Mouse (Mus musculus): ENCODE data around the gene Plxdc1. TPM values are rescaled to one million over a fixed set of nuclear protein-coding genes. Genes with fewer than 3 reads are reported as not detected.

Plxdc1 gene
- polyA plus RNA-seq, 1 experiment from 2014 or later = 0.24 TPM

- H3K27ac ChIP-seq = no peak overlapping the region
- H3K4me1 ChIP-seq (replicated peaks) = peaks cover 17% of the 10 kb centered on the region
- H3K4me3 ChIP-seq = no peak overlapping the region
- 87% methylated on average over 11 of the region's 11 CpGs for WGBS
- no peaks in the 10 kb centered on the region for H3K9me3 ChIP-seq
- H3K27me3 ChIP-seq (ENCODE audit: insufficient read depth, poor library complexity, severe bottlenecking) = peaks cover 34% of the 10 kb centered on the region
- H3K36me3 ChIP-seq = peaks cover 79% of the 10 kb centered on the region
- DNase-seq (ENCODE audit: low spot score) = no peak
Measured at GRCm38 (mm10) chr11:98008087-98008486, 21.8 kb upstream of the Plxdc1 start.

GRCm38 (mm10) chr11:98005686-98006085, 19.4 kb upstream of the Plxdc1 start:
- WGBS = 84% methylated on average over 10 of the region's 10 CpGs
- Histone ChIP-seq H3K4me1 (replicated peaks) (peaks cover 29% of the 10 kb centered on the region), H3K27me3 (ENCODE audit: insufficient read depth, poor library complexity, severe bottlenecking) (peaks cover 45% of the 10 kb centered on the region), H3K36me3 (peaks cover 64% of the 10 kb centered on the region), H3K27ac (no peak overlapping the region), H3K4me3 (no peak overlapping the region), H3K9me3 (no peaks in the 10 kb centered on the region)
- no peak for DNase-seq (ENCODE audit: low spot score)

- peaks cover 57% of the 10 kb centered on the region for H3K36me3 ChIP-seq
- H3K4me1 ChIP-seq (replicated peaks) = peaks cover 35% of the 10 kb centered on the region
- H3K9me3 ChIP-seq = no peaks in the 10 kb centered on the region
- no peak overlapping the region for H3K27ac ChIP-seq
- peak overlapping the region; percentile 12; the same call in 1 of the 2 replicates for H3K4me3 ChIP-seq
- peaks cover 51% of the 10 kb centered on the region for H3K27me3 ChIP-seq (ENCODE audit: insufficient read depth, poor library complexity, severe bottlenecking)
- no peak for DNase-seq (ENCODE audit: low spot score)
- WGBS = 43% methylated on average over 13 of the region's 13 CpGs
Measured at GRCm38 (mm10) chr11:98005076-98005475, 18.8 kb upstream of the Plxdc1 start.

GRCm38 (mm10) chr11:98004161-98004560, 17.9 kb upstream of the Plxdc1 start:
- WGBS = 92% methylated on average over 8 of the region's 8 CpGs

GRCm38 (mm10) chr11:98003171-98003671, 17.0 kb upstream of the Plxdc1 start:
- peaks cover 42% of the 10 kb centered on the region for H3K4me1 ChIP-seq (replicated peaks)
- H3K36me3 ChIP-seq = peaks cover 40% of the 10 kb centered on the region
- no peaks in the 10 kb centered on the region for H3K9me3 ChIP-seq
- DNase-seq (ENCODE audit: low spot score) = no peak
- 0 out of 2 replicates have a peak overlapping the region, but pooled peaks have one; percentile 41 for H3K27ac ChIP-seq
- H3K4me3 ChIP-seq = peak overlapping the region; percentile 40
- WGBS = 37% methylated on average over 17 of the region's 17 CpGs
- H3K27me3 ChIP-seq (ENCODE audit: insufficient read depth, poor library complexity, severe bottlenecking) = peaks cover 52% of the 10 kb centered on the region

More at GRCm38 (mm10) chr11:98004161-98004560, 17.9 kb upstream of the Plxdc1 start:
- Histone ChIP-seq H3K36me3 (peaks cover 48% of the 10 kb centered on the region), H3K27me3 (ENCODE audit: insufficient read depth, poor library complexity, severe bottlenecking) (peaks cover 52% of the 10 kb centered on the region), H3K9me3 (no peaks in the 10 kb centered on the region), H3K27ac (peak overlapping the region; percentile 25; the same call in 1 of the 2 replicates), H3K4me1 (replicated peaks) (peaks cover 42% of the 10 kb centered on the region), H3K4me3 (no peak overlapping the region)
- no peak for DNase-seq (ENCODE audit: low spot score)

- Histone ChIP-seq H3K4me1 (replicated peaks) (peaks cover 42% of the 10 kb centered on the region), H3K27ac (0 out of 2 replicates have a peak overlapping the region, but pooled peaks have one; percentile 41), H3K4me3 (peak overlapping the region; percentile 40), H3K27me3 (ENCODE audit: insufficient read depth, poor library complexity, severe bottlenecking) (peaks cover 56% of the 10 kb centered on the region), H3K36me3 (peaks cover 36% of the 10 kb centered on the region), H3K9me3 (no peaks in the 10 kb centered on the region)
- WGBS = 9% methylated on average over 12 of the region's 12 CpGs
- DNase-seq (ENCODE audit: low spot score) = peak; percentile 83
Measured at GRCm38 (mm10) chr11:98002627-98003026, 16.4 kb upstream of the Plxdc1 start.

- peaks cover 30% of the 10 kb centered on the region for H3K36me3 ChIP-seq
- peaks cover 58% of the 10 kb centered on the region for H3K27me3 ChIP-seq (ENCODE audit: insufficient read depth, poor library complexity, severe bottlenecking)
- no peak for DNase-seq (ENCODE audit: low spot score)
- H3K4me3 ChIP-seq = 0 out of 2 replicates have a peak overlapping the region, but pooled peaks have one; percentile 40
- H3K9me3 ChIP-seq = no peaks in the 10 kb centered on the region
- WGBS = 61% methylated on average over 6 of the region's 6 CpGs
- peaks cover 42% of the 10 kb centered on the region for H3K4me1 ChIP-seq (replicated peaks)
- H3K27ac ChIP-seq = peak overlapping the region; percentile 25; the same call in 1 of the 2 replicates
Measured at GRCm38 (mm10) chr11:98001986-98002385, 15.7 kb upstream of the Plxdc1 start.

- 36% methylated on average over 11 of the region's 11 CpGs for WGBS
- peaks cover 25% of the 10 kb centered on the region for H3K36me3 ChIP-seq
- DNase-seq (ENCODE audit: low spot score) = no peak
- peaks cover 61% of the 10 kb centered on the region for H3K27me3 ChIP-seq (ENCODE audit: insufficient read depth, poor library complexity, severe bottlenecking)
- H3K27ac ChIP-seq = no peak overlapping the region
- H3K9me3 ChIP-seq = no peaks in the 10 kb centered on the region
- H3K4me1 ChIP-seq (replicated peaks) = peaks cover 42% of the 10 kb centered on the region
- no peak overlapping the region for H3K4me3 ChIP-seq
Measured at GRCm38 (mm10) chr11:98001351-98001824, 15.1 kb upstream of the Plxdc1 start.

- H3K27ac ChIP-seq = no peak overlapping the region
- 48% methylated on average over 7 of the region's 7 CpGs for WGBS
- peaks cover 17% of the 10 kb centered on the region for H3K36me3 ChIP-seq
- peaks cover 65% of the 10 kb centered on the region for H3K27me3 ChIP-seq (ENCODE audit: insufficient read depth, poor library complexity, severe bottlenecking)
- no peak for DNase-seq (ENCODE audit: low spot score)
- H3K4me3 ChIP-seq = no peak overlapping the region
- H3K4me1 ChIP-seq (replicated peaks) = peaks cover 48% of the 10 kb centered on the region
- no peaks in the 10 kb centered on the region for H3K9me3 ChIP-seq
Measured at GRCm38 (mm10) chr11:98000378-98001140, 14.3 kb upstream of the Plxdc1 start.

- Histone ChIP-seq H3K9me3 (no peaks in the 10 kb centered on the region), H3K4me3 (no peak overlapping the region), H3K27me3 (ENCODE audit: insufficient read depth, poor library complexity, severe bottlenecking) (peaks cover 65% of the 10 kb centered on the region), H3K27ac (no peak overlapping the region), H3K36me3 (peaks cover 9% of the 10 kb centered on the region), H3K4me1 (replicated peaks) (peaks cover 56% of the 10 kb centered on the region)
- 64% methylated on average over 5 of the region's 5 CpGs for WGBS
- DNase-seq (ENCODE audit: low spot score) = no peak
Measured at GRCm38 (mm10) chr11:97999748-98000147, 13.5 kb upstream of the Plxdc1 start.

- Histone ChIP-seq H3K36me3 (peaks cover 2% of the 10 kb centered on the region; the same call in 1 of the 2 replicates), H3K27me3 (ENCODE audit: insufficient read depth, poor library complexity, severe bottlenecking) (peaks cover 66% of the 10 kb centered on the region), H3K9me3 (no peaks in the 10 kb centered on the region), H3K4me1 (replicated peaks) (peaks cover 63% of the 10 kb centered on the region), H3K4me3 (no peak overlapping the region), H3K27ac (no peak overlapping the region)
- WGBS = 78% methylated on average over 7 of the region's 7 CpGs
- no peak for DNase-seq (ENCODE audit: low spot score)
Measured at GRCm38 (mm10) chr11:97998898-97999608, 12.8 kb upstream of the Plxdc1 start.

- Histone ChIP-seq H3K27me3 (ENCODE audit: insufficient read depth, poor library complexity, severe bottlenecking) (peaks cover 62% of the 10 kb centered on the region), H3K4me1 (replicated peaks) (peaks cover 58% of the 10 kb centered on the region)
Measured at GRCm38 (mm10) chr11:97998074-97998793, 12.0 kb upstream of the Plxdc1 start.

More at GRCm38 (mm10) chr11:97998074-97998793, 12.0 kb upstream of the Plxdc1 start:
- H3K9me3 ChIP-seq = no peaks in the 10 kb centered on the region
- H3K27ac ChIP-seq = no peak overlapping the region
- H3K36me3 ChIP-seq = no peaks in the 10 kb centered on the region
- no peak overlapping the region for H3K4me3 ChIP-seq
- WGBS = 82% methylated on average over 11 of the region's 11 CpGs
- DNase-seq (ENCODE audit: low spot score) = no peak
